Mouse (Mus musculus): ENCODE data around the gene Hs2st1.

Hs2st1 gene

GRCm38 (mm10) chr3:144508342-144508741 lies 61.6 kb downstream of the Hs2st1 start:
- no peak for DNase-seq (ENCODE audit: low spot score in 2 of 2)

DNA sequence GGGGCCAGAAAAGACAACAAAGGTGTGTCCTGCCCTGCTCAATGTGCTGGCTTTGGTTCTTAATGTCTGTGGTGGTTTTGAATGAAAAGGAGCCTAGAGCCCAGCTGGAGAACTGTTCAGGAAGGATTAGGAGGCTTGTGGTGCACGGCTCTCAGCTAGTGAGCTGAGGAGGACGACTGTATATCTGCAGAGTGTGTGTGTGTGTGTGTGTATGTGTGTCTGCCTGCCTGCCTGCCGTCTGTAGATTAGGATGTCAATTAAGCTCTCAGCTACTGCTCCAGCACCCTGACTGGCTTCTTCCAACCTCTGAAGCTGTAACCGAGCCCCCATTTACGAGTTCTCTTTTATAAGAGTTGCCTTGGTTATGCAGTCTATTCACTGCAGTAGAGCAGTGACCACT lies 62.1 kb downstream of the Hs2st1 start:
- DNase-seq (ENCODE audit: low spot score in 2 of 2) = no peak

- DNase-seq (ENCODE audit: low spot score in 2 of 2) = no peak
Measured at GRCm38 (mm10) chr3:144506213-144506612, 63.8 kb downstream of the Hs2st1 start.

DNA sequence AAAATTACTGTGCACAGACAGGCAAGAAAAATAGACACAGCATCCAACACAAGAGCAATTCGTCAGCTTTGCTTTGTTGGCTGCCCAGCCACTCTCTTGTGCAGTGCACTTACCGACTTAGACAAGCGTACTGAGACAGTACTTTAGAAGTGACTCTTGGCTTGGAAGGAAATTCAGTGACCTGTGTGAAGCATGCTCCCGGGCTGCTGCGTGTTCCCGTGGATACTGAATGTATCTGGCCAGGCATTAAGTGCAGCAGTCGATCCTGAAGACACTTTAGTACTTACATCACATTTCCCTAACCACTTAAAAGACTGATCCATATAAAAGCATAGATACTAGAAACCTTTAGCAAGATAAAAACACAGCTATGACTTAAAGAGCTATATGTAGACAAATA lies 68.1 kb downstream of the Hs2st1 start:
- no peak for DNase-seq (ENCODE audit: low spot score in 2 of 2)

- DNase-seq (ENCODE audit: low spot score in 2 of 2) = no peak
Measured at GRCm38 (mm10) chr3:144496762-144497161, 73.2 kb downstream of the Hs2st1 start.

DNA sequence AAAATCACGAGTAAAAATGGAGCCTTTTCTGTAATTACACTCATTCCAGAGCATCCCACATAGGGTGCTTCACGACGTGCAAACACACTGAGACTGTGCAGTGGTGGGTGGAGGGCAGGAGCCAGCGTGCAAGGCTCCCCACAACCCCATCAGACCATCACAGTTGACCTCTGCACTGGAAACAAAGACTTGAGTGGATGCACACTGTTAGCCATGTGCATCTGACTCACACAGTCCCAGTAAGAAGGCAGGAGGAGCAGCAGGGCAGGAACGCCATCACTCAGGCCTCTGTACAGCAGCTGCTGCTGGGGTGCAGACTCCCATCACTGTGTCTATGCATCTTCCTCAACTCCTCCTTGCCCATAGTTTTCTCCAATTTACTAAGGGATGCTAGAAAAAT lies 75.1 kb downstream of the Hs2st1 start:
- DNase-seq (ENCODE audit: low spot score in 2 of 2) = no peak

DNA sequence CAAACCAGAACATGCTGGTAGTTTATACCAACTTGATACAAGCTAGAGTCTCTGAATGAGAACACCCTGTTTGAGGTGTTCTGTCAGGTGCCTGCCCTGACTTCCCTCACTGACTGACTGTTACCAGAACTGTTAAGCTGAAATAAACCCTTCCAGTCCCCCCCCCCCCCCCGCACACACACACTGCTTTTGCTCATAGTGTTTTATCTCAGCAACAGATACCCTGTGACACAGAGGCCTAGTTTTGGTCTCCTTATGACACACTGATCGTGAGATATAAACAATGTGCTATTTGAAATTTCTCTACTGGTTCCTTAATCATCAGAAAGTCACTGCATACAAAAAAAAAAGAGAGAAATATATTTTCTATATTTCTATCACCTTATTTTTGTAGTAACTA lies 81.2 kb downstream of the Hs2st1 start:
- no peak for DNase-seq (ENCODE audit: low spot score in 2 of 2)

GRCm38 (mm10) chr3:144480595-144480994 lies 89.4 kb downstream of the Hs2st1 start:
- DNase-seq (ENCODE audit: low spot score in 2 of 2) = no peak

DNA sequence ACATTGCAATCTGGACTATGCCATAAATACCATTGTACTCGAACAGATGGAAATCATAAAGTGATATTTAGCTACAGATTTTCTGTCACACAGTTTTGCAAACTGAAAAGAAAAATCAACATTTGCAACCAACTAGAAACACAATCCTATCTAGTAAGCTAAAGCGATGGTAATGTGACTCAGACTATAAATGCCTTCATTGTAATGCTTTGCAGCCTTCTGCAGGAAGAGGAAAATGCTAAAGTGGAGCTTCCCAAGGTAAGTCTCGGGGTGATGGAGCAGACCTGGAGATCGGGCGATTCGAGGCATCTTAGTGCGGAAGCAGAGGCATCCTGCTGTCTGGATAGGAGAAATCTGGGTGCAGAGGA lies 91.6 kb downstream of the Hs2st1 start:
- DNase-seq (ENCODE audit: low spot score in 2 of 2) = no peak

- DNase-seq (ENCODE audit: low spot score in 2 of 2) = no peak
Measured at GRCm38 (mm10) chr3:144477707-144478426, 92.1 kb downstream of the Hs2st1 start.

DNA sequence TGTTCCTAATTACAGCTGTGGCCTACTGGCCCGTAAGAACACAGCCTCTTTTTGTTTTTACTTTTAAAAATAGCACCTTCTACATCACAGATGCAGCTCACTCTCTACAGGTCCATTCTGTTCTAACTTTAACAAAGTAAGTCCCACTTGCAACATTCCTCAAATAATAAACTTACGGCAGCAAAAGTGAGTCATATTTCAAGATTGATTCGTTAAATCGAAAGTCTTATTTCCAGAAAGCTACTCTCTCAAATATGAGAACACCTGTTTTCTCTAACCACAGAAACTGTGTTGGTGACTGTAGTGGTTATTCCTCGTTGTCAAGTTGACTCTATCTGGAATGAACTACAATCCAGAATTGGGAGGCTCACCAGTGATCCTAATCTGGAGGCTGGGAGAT lies 94.1 kb downstream of the Hs2st1 start:
- DNase-seq (ENCODE audit: low spot score in 2 of 2) = no peak

DNA sequence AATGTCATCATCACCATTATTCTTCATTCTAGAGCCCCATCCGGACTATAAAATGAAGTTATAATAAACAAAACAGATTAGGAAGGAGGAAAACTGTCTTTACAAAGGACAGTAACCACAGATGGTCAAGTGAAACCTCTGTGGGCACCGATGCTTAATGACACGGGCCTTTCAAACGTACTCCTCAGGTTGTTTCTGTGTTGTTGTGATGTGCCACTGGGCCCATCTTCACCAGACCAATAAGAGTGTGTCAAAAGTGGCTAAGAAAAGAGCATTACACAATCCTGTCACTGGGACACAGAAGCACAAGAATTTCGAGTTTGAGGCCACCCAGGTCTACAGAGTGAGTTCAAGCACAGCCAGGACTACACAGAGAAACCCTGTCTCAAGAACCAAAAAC lies 95.3 kb downstream of the Hs2st1 start:
- DNase-seq (ENCODE audit: low spot score in 2 of 2) = no peak

DNA sequence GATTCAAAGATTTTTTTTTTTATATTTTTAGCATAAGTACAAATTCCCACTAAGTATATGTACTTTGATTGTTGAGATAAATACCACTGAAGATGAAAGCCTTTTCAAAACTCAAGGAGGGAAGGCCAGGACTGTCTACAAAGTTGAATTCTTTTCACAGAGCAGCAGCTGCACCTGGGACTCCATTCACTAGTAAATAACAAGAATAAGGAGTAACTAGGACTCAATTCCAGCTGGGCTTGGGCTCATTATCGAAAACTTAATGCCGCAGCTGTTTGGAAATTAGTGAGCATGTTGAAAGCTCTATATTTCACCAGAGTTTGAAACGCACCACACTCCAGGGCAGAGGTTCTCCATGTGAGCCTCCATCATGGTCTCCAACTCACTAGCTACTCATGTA lies 98.0 kb downstream of the Hs2st1 start:
- DNase-seq (ENCODE audit: low spot score in 2 of 2) = no peak

GRCm38 (mm10) chr3:144470901-144471300 lies 99.1 kb downstream of the Hs2st1 start:
- no peak for DNase-seq (ENCODE audit: low spot score in 2 of 2)

DNA sequence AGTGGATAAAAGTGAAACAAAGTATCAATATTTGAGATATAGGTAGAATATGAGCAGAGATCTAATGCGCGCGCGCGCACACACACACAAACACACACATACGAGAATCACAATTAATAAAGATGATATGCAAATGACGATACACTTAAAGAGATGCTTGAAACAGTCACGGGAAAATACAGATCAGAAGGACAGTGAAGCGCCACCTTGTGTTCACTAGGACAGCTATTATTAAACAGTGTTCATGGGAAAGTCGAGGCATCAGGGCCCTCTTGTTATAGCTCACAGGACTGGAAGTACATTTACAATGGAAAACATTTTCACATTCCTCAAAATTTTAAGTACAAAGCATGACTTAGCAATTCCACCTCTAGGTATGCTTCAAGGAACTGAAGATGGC lies 102.5 kb downstream of the Hs2st1 start:
- no peak for DNase-seq (ENCODE audit: low spot score in 2 of 2)

GRCm38 (mm10) chr3:144466108-144466678 lies 103.8 kb downstream of the Hs2st1 start:
- DNase-seq (ENCODE audit: low spot score in 2 of 2) = no peak

DNA sequence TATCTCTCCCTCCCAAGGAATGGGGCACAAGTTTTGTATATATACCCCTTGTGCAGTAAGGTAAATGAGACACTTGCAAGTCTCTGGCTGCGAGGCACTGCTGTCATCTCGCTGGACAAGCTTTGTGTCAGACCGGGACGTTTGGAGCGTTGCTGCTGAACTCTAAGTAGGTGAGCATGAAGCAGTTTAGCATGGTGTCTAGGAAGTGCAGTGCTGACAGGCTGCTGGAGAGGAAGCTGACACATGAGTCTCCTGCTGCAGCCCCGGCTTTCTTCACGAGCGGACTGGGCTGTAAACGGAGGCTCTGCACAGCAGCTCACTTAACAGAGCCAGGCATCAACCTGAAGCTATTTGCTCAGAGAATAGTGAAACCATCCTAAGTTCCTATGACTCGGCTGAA lies 107.3 kb downstream of the Hs2st1 start:
- DNase-seq (ENCODE audit: low spot score in 2 of 2) = no peak

DNA sequence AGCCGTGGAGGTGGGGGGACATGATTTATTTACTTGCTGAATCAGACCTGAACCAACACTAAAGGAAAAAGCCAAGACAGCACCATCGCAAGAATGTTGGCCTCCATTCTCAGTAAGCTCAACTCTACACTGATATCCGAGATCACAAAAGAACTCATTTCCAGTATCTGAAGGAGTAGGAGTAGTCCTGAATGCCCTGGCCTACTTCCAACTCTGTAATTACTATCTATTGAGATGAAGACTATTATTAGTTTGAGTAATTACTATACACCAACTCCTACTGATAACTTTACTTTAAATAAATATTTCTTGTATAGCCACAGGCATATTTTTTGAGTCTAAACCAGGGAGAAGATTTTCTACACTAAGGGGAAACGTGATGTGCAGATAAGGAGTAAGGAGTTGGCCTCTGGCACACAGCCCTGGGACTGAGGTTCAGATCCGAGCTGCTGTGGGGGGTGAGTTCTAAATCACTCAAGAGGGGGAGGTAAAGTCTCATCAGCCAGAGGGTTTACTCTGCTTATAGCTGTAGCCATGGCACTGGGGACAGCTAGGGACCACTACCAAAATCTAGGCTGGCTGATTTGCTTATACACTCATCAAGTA lies 109.7 kb downstream of the Hs2st1 start:
- no peak for DNase-seq (ENCODE audit: low spot score in 2 of 2)

DNA sequence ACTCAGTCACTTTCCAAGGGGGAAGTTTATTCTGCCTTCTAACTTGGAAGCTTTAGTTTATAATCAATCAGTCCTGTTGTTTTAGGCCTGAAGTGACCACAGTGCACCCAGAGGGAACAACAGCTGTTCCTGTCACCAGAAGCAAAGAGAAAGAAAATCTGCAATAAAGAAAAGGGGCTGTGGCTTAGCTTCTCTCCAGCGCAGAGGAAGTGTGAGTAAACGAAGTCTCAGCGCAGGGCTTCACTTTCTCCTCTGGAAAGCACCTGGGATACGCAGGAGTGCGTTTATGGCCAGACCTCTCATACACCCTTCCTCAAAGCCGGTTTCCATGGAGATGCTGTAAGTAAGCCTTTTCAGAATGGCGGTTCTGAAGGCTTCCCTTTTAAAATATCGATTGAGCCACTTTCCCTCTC lies 110.7 kb downstream of the Hs2st1 start:
- no peak for DNase-seq (ENCODE audit: low spot score in 2 of 2)

DNA sequence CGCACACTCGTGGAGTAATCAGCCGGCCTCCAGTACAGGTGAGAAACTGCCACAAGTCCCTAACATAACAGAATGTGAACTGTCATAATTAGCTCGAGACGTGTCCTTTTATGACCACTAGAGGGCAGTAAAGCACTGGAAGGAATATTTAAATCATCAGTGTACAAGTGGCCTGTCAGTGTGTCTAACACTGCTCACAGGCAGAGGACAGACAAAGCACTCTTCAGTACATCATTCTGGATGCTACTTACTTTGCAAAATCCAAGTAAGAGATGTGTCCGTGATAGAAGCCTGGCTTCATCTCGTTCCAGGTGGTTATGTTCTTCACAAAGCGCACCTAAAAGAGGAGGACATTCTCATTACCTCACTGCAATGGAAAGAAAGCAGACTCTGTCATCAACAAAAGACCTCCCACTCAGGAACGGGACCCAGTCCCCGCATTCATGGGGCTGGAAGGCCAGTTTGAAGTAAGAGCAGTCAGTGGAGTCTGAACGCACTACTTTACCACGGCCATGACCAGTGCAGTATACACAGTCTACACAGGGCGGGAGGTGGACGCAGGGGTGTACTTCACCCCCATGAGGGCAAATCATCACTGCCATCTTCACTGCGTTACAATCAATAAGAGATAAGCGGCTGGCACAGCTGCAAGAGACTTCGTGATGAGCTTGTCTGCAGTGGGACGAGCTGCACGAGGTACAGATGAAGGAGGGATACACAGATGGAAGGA lies 116.1 kb downstream of the Hs2st1 start:
- DNase-seq (ENCODE audit: low spot score in 2 of 2) = peak in 1 of 2 experiments; percentile 24

GRCm38 (mm10) chr3:144448977-144449376 lies 121.0 kb downstream of the Hs2st1 start:
- no peak for DNase-seq (ENCODE audit: low spot score in 2 of 2)

DNA sequence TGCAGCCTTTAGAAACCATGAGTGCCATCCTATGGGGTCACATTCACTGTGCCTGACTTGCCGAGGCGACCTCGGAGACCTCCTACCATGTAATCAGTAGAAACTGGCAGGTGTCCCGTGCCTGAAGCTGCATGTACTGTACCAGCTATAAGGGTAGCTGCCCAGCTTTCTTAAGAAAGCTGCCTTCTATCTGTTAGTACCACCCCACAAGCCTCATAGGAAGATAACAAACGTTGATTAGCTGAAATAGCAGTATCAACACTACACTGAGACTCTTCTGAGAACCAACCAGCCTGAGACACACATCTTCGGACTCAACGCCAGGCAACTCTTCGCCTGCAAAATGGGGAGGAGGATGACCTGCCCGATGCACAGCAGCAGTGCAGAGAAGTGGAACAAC lies 122.1 kb downstream of the Hs2st1 start:
- no peak for DNase-seq (ENCODE audit: low spot score in 2 of 2)
